Mouse (Mus musculus) kidney, adult 2 months (tissue): ENCODE results near the gene Arpp21.

Experiments used
- CTCF ChIP-seq: fragments of 200-500 bp; conservative IDR thresholded peaks from 2 replicates; pipeline ENCODE4 v1.5.1; 2011; ENCODE audit warnings: low read depth, mild to moderate bottlenecking, control low read depth, low read length, moderate library complexity, mixed read lengths; ENCODE audit not compliant: insufficient read depth, insufficient read length
- POLR2A ChIP-seq: fragments of 200-500 bp; IDR thresholded peaks from one replicate; pipeline ENCODE4 v1.6.1; 2011; ENCODE audit warnings: low read depth, low read length, control low read depth

- TF ChIP-seq CTCF: no peak
- no peak for TF ChIP-seq POLR2A
Measured at GRCm38 (mm10) chr9:112124184-112124583, 111.6 kb downstream of the Arpp21 start.
